Mouse (Mus musculus): ENCODE measurements around the gene Nrxn1.

The Nrxn1 gene

GRCm38 (mm10) chr17:90059320-90060111 lies 1033.4 kb downstream of the Nrxn1 start:
- DNase-seq = no peak

DNA sequence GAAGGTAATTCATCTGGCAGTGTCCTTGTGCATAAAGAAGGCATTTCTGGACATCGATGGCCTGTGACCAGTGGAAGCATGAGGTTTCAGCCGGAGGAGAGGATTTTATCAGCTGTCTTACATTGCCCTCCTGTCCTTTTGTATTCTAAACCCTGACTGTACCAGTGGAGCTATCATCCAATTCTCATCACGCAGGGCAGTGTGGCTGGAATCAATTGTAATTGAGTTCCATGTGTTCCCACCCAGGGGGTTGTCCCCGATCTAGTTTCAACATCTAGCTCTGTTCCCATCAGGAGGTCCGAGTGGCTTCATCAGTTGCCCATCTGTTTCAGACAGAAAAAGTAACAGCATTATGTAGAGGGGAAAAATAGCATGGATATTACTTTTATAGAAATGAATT lies 1038.6 kb downstream of the Nrxn1 start:
- no peak for DNase-seq

DNA sequence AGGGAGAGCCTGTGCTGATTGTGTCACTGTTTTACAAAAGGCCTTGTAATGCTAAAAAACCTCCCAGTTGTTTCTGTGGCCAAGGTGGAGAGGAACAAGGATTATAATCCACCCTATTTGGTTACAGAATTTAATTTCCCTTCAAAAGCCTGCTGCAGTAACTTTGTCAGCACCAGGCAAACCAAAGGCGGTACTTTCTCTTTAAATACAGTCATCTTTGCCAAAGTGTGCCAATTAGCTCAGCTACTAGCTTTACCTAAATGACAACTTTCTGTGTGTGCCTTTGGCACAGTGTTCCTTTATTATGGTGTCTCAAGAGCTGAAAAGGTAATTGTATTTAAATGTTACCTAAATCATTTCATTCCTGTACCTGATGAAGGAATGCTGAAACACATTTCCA lies 1053.6 kb downstream of the Nrxn1 start:
- DNase-seq = no peak

- no peak for DNase-seq
Measured at GRCm38 (mm10) chr17:90032416-90032815, 1060.5 kb downstream of the Nrxn1 start.

- DNase-seq = no peak
Measured at GRCm38 (mm10) chr17:90016636-90017035, 1076.2 kb downstream of the Nrxn1 start.

DNA sequence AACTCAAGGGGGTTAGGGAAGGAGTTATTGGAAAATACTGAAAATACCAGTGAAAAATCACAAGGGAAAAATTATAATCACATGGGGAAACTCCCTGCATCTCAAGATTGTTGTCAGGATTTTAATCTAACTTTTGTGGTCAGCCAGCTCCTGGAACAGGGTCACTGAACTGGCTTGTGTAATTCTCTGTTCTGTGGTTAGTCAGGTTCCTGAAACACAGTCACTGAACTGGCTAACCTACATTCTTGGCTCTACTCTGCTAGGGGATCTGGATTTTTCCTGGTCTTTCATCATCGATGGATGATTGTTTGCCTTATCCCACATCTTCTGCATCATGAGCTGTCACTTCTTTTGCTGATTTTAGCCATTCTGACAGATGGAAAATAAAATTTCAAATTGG lies 1081.1 kb downstream of the Nrxn1 start:
- DNase-seq = no peak

DNA sequence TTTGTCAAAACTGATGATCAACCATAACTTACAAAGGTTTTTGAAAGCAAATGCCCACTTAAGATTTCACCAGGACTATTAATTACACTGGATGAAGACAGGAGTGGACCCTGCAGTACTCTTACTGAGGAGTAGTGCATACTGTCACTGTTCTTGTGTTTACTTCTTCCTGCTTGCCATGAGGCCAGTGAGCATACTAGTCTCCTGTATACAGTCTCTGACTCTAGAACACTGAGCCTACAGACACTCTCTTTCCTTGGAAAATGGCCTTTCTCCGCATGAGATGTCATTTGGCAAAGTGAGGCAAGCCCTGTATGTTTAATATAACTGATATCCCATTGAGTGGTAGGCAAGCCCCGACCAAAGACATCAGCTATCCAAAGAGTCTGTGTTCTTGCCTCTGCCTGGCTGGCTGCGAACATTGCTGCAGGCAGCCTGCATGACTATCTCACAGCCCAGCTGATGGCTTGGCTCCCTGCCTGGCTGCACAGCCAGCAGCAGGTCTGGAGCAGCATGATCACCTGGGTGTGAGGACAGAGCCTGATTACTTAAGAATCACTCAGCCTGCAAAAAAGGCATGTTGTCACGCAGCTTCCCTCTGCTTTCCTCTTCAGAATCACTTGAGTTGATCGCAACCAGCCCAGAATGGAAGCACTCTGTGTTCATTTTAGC lies 1085.3 kb downstream of the Nrxn1 start:
- DNase-seq = peak; percentile 2

DNA sequence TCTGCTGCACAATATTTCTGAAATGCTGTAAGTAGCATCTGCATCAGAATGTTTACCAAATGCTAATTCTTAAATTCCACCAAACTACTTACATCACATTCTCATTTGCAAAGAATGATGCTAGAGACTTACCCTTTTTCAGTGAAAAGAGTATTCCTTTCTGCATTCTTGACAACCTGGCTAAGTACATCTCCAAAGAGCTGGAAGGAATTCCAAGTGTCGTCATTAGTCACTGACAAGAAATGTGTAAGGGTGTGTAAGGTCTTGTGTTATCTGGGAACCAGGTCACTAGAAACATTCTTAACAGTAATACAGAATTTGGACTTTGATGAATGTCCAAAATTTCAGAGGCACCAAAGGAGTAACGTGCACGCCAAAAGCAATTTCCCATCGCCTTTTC lies 1102.2 kb downstream of the Nrxn1 start:
- DNase-seq = no peak
